In genomic region chr17:5807847-5808386, GRCm38 (mm10) we compare ENCODE assay signal across 14 mouse cellular contexts. TPM values are rescaled to one million over a fixed set of nuclear protein-coding genes. Genes with fewer than 3 reads are reported as not detected.
DNase-seq lines count a peak whose midpoint lies in the region; ATAC-seq lines count a peak whose summit lies in the region.
"Had no signal": no experiment of that assay in that cellular context is flagged by ENCODE, and none has a peak within 500 bp of the region (broad histone marks: within the 10 kb centered on the region; RNA-seq: fewer than 3 reads in every experiment).

No protein-coding gene starts in this region.

- no peak for DNase-seq in heart, postnatal 36 days
- DNase-seq in lung, postnatal 14 days = no peak
- peak; percentile 55 for DNase-seq in induced T-regulatory cell, adult 2 months (ENCODE audit: low read depth)
- no peak for DNase-seq in right cerebral cortex, postnatal 36 days (ENCODE audit: low spot score in 2 of 2)
- DNase-seq in forebrain, embryonic 11.5 days (ENCODE audit: low spot score) = no peak
- DNase-seq: adrenal gland, postnatal 14 days; cerebellum, adult 18-20 months; gastrocnemius, postnatal 14 days; kidney, postnatal 25 days had no signal

- 63% methylated on average over 3 of the region's 3 CpGs for WGBS in heart, embryonic 13.5 days
- 39% methylated on average over 3 of the region's 3 CpGs for WGBS in lung, embryonic 16.5 days
- 55% methylated on average over 3 of the region's 3 CpGs for WGBS in stomach, embryonic 16.5 days
- WGBS in forebrain, embryonic 11.5 days = 78% methylated on average over 3 of the region's 3 CpGs

- H3K27ac ChIP-seq in heart, embryonic 13.5 days (replicated peaks) = peak overlapping the region; percentile 36; the same call in 1 of the 2 replicates
- H3K27ac ChIP-seq in lung, embryonic 16.5 days (ENCODE audit: low read length) = 0 out of 2 replicates have a peak overlapping the region, but pooled peaks have one; percentile 12
- peak overlapping the region; percentile 28; the same call in 1 of the 2 replicates for H3K27ac ChIP-seq in stomach, embryonic 16.5 days (ENCODE audit: low read length)
- H3K27ac ChIP-seq in forebrain, embryonic 11.5 days (ENCODE audit: low read depth, low read length) = no peak overlapping the region
- H3K27ac ChIP-seq: hindbrain, embryonic 12.5 days; lung, embryonic 15.5 days had no signal

- no peak overlapping the region for H3K4me2 ChIP-seq in heart, embryonic 13.5 days
- no peak overlapping the region for H3K4me2 ChIP-seq in lung, embryonic 16.5 days (ENCODE audit: low read depth, low read length)
- no peak overlapping the region for H3K4me2 ChIP-seq in stomach, embryonic 16.5 days (ENCODE audit: low read depth, low read length)
- H3K4me2 ChIP-seq in forebrain, embryonic 11.5 days (ENCODE audit: low read depth, low read length, severe bottlenecking) = no peak overlapping the region
- H3K4me2 ChIP-seq: hindbrain, embryonic 12.5 days; lung, embryonic 15.5 days had no signal

- H3K9me3 ChIP-seq in heart, embryonic 13.5 days = no peaks in the 10 kb centered on the region
- H3K9me3 ChIP-seq in lung, embryonic 16.5 days (ENCODE audit: control insufficient read depth, low read length) = no peaks in the 10 kb centered on the region
- H3K9me3 ChIP-seq in stomach, embryonic 16.5 days (replicated peaks; ENCODE audit: control insufficient read depth, low read length) = no peaks in the 10 kb centered on the region
- H3K9me3 ChIP-seq in forebrain, embryonic 11.5 days (ENCODE audit: control insufficient read depth, low read length) = no peaks in the 10 kb centered on the region
- H3K9me3 ChIP-seq: hindbrain, embryonic 12.5 days; lung, embryonic 15.5 days had no signal

- ATAC-seq in heart, embryonic 13.5 days (ENCODE audit: extremely low read depth, insufficient number of reproducible peaks, low FRiP score, low TSS enrichment) = no peak
- ATAC-seq in lung, embryonic 16.5 days (ENCODE audit: low read depth) = peak; percentile 47; the same call in 1 of the 2 replicates
- peak; percentile 23; the same call in 1 of the 2 replicates for ATAC-seq in stomach, embryonic 16.5 days (ENCODE audit: insufficient read depth, low FRiP score)
- ATAC-seq in forebrain, embryonic 11.5 days (replicated peaks; ENCODE audit: low FRiP score) = no peak

- no peaks in the 10 kb centered on the region for H3K4me1 ChIP-seq in heart, embryonic 13.5 days
- H3K4me1 ChIP-seq in lung, embryonic 16.5 days (replicated peaks; ENCODE audit: control insufficient read depth, insufficient read depth, low read length) = peaks cover 18% of the 10 kb centered on the region
- peaks cover 17% of the 10 kb centered on the region for H3K4me1 ChIP-seq in stomach, embryonic 16.5 days (ENCODE audit: control insufficient read depth, insufficient read depth, low read length)
- H3K4me1 ChIP-seq in forebrain, embryonic 11.5 days (replicated peaks; ENCODE audit: control insufficient read depth, insufficient read depth, low read length) = no peaks in the 10 kb centered on the region

- no peak overlapping the region for H3K4me3 ChIP-seq in heart, embryonic 13.5 days
- no peak overlapping the region for H3K4me3 ChIP-seq in lung, embryonic 16.5 days (ENCODE audit: low read length)
- H3K4me3 ChIP-seq in stomach, embryonic 16.5 days (replicated peaks; ENCODE audit: low read length) = no peak overlapping the region
- no peak overlapping the region for H3K4me3 ChIP-seq in forebrain, embryonic 11.5 days (ENCODE audit: low read depth, low read length)
- H3K4me3 ChIP-seq: hindbrain, embryonic 12.5 days; lung, embryonic 15.5 days had no signal

- H3K27me3 ChIP-seq in heart, embryonic 13.5 days (replicated peaks) = no peaks in the 10 kb centered on the region
- H3K27me3 ChIP-seq in lung, embryonic 16.5 days (ENCODE audit: control insufficient read depth, insufficient read depth, low read depth, low read length) = no peaks in the 10 kb centered on the region
- H3K27me3 ChIP-seq in stomach, embryonic 16.5 days (ENCODE audit: control insufficient read depth, insufficient read depth, low read length) = no peaks in the 10 kb centered on the region
- H3K27me3 ChIP-seq in forebrain, embryonic 11.5 days (ENCODE audit: control insufficient read depth, insufficient read depth, low read length) = no peaks in the 10 kb centered on the region
- H3K27me3 ChIP-seq: hindbrain, embryonic 12.5 days; lung, embryonic 15.5 days had no signal

- H3K9ac ChIP-seq in heart, embryonic 13.5 days = no peak overlapping the region
- H3K9ac ChIP-seq in lung, embryonic 16.5 days (ENCODE audit: low read length) = no peak overlapping the region
- no peak overlapping the region for H3K9ac ChIP-seq in stomach, embryonic 16.5 days (ENCODE audit: low read length)
- H3K9ac ChIP-seq in forebrain, embryonic 11.5 days (ENCODE audit: low read length) = no peak overlapping the region
- H3K9ac ChIP-seq: hindbrain, embryonic 12.5 days; lung, embryonic 15.5 days had no signal

- intact Hi-C loops in heart, postnatal 36 days (cut with DNase I) = no loop called here

- H3K36me3 ChIP-seq in heart, embryonic 13.5 days = no peaks in the 10 kb centered on the region
- no peaks in the 10 kb centered on the region for H3K36me3 ChIP-seq in lung, embryonic 16.5 days (ENCODE audit: control insufficient read depth, insufficient read depth, low read length)
- H3K36me3 ChIP-seq in stomach, embryonic 16.5 days (ENCODE audit: control insufficient read depth, insufficient read depth, low read length) = no peaks in the 10 kb centered on the region
- no peaks in the 10 kb centered on the region for H3K36me3 ChIP-seq in forebrain, embryonic 11.5 days (ENCODE audit: control insufficient read depth, insufficient read depth, low read length)
- H3K36me3 ChIP-seq: hindbrain, embryonic 12.5 days; lung, embryonic 15.5 days had no signal

RNA-seq across cellular contexts. Expression of gene Snx9, which starts 33.2 kb away (rescaled TPM):
- polyA plus RNA-seq in heart, embryonic 13.5 days (2015; fragmentation: Nextera tagmentation; extraction: Ambion mirVana) = 20.0 and 20.5 TPM in 2 replicates
- total RNA-seq in heart, postnatal 36 days (2021) = 10 to 100 TPM; 31.0 to 32.6 TPM
- 23.8 and 25.1 TPM in 2 replicates for polyA plus RNA-seq in lung, embryonic 16.5 days (2015; fragmentation: Nextera tagmentation; extraction: Ambion mirVana)
- 28.2 and 31.3 TPM in 2 replicates for polyA plus RNA-seq in stomach, embryonic 16.5 days (2015; fragmentation: Nextera tagmentation; extraction: Ambion mirVana)
- polyA plus RNA-seq in forebrain, embryonic 11.5 days (2014; fragmentation: Nextera tagmentation; extraction: Ambion mirVana) = 19.0 and 19.6 TPM in 2 replicates

Comparison
In these comparisons a context has a peak if more than half of its experiments do, and no peak if none do; other contexts are left out.
1. ATAC-seq: peak in lung, embryonic 16.5 days (single experiment) and stomach, embryonic 16.5 days (single experiment); none in heart, embryonic 13.5 days (single experiment) and forebrain, embryonic 11.5 days (single experiment).